In the genomic region with DNA sequence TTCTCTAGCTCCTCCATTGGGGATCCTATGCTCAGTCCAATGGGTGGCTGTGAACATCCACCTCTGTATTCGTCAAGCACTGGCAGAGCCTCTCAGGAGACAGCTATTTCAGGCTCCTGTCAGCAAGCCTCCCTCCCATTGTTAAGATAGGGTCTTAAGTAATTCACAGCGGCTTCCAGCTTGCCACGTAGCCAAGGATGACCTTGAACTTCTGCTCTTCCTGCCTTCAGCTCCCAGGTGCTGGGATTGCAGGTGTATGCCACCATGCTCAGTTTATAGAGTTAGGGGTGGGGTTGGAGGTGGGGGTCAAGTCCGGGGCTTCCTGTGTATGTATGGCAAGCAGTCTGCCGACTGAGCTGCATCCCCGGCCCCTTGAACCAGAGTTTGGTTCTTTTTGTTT, we compare ENCODE assay signal across 21 mouse cellular contexts. TPM values are rescaled to one million over a fixed set of nuclear protein-coding genes. Genes with fewer than 3 reads are reported as not detected.
"Had no signal": no experiment of that assay in that cellular context is flagged by ENCODE, and none has a peak within 500 bp of the region (broad histone marks: within the 10 kb centered on the region; RNA-seq: fewer than 3 reads in every experiment).

No protein-coding gene starts in this region.

- H3K9me3 ChIP-seq: lung, embryonic 15.5 days; megakaryocyte, embryonic 14.5 days; midbrain, embryonic 13.5 days; midbrain, embryonic 15.5 days; neural tube, embryonic 12.5 days; stomach, embryonic 15.5 days had no signal

- DNase-seq: lung, adult 2 months; lung, postnatal 14 days; lung, postnatal 36 days; right cerebral cortex, postnatal 14 days; thymus, adult 2 months; thymus, postnatal 25 days; thymus, postnatal 4 days had no signal

- H3K27me3 ChIP-seq: lung, embryonic 15.5 days; megakaryocyte, embryonic 14.5 days; midbrain, embryonic 13.5 days; midbrain, embryonic 15.5 days; neural tube, embryonic 12.5 days; stomach, embryonic 15.5 days had no signal

- H3K27ac ChIP-seq: lung, embryonic 15.5 days; macrophage; midbrain, embryonic 13.5 days; midbrain, embryonic 15.5 days; neural tube, embryonic 12.5 days; stomach, embryonic 15.5 days; stomach, postnatal 0 days had no signal

- H3K9ac ChIP-seq: lung, embryonic 15.5 days; midbrain, embryonic 13.5 days; midbrain, embryonic 15.5 days; neural tube, embryonic 12.5 days; stomach, embryonic 15.5 days had no signal

- H3K4me3 ChIP-seq: lung, embryonic 15.5 days; megakaryocyte, embryonic 14.5 days; midbrain, embryonic 13.5 days; midbrain, embryonic 15.5 days; neural tube, embryonic 12.5 days; stomach, embryonic 15.5 days had no signal

RNA-seq across cellular contexts. Expression of gene Gm9918, which starts 58.5 kb away (rescaled TPM):
- total RNA-seq: megakaryocyte progenitor cell, adult 5-6 weeks; midbrain, postnatal 0 days; monocyte, adult 5-6 weeks; neutrophil, adult 5-6 weeks had no signal
- polyA plus RNA-seq: macrophage; midbrain, postnatal 0 days; neural tube, embryonic 14.5 days; spleen, adult 2 months had no signal
